Mouse (Mus musculus) liver, embryonic 14.5 days (tissue): ENCODE results near the gene 6330409D20Rik. TPM values are rescaled to one million over a fixed set of nuclear protein-coding genes. Genes with fewer than 3 reads are reported as not detected.

Experiments
- ATAC-seq: fragments of 200-750 bp; cut with Nextera tagmentation; 2 replicates; pipeline ENCODE4 v1.8.0; 2017; ENCODE audit warnings: moderate number of reproducible peaks, mild to moderate bottlenecking, moderate library complexity; ENCODE audit not compliant: insufficient read depth
- DNase-seq, 3 experiments: peaks; one replicate each; pipeline ENCODE4 v3.0.0-alpha.2; 2012 to 2013; ENCODE audit warnings: low read depth in 3 of 3, low spot score in 3 of 3
- H3K27ac ChIP-seq: fragments of 300-500 bp; sonication (generic); 2 replicates; pipeline ENCODE4 v1.5.1; 2014; ENCODE audit warnings: moderate library complexity, mild to moderate bottlenecking, control low read depth, inconsistent platforms
- H3K27me3 ChIP-seq: fragments of 300-500 bp; sonication (generic); 2 replicates; pipeline ENCODE4 v1.6.1; 2014; ENCODE audit warnings: mild to moderate bottlenecking, low read length, moderate library complexity; ENCODE audit not compliant: control insufficient read depth, insufficient read depth
- H3K36me3 ChIP-seq: fragments of 300-500 bp; sonication (generic); replicated peaks from 2 replicates; pipeline ENCODE4 v1.6.1; 2014; ENCODE audit warnings: low read depth; ENCODE audit not compliant: control insufficient read depth, insufficient read depth
- H3K4me1 ChIP-seq, 2 experiments: fragments of 200-500 bp in 1 of 2; fragments of 300-500 bp in 1 of 2; sonication (generic) in 1 of 2; replicated peaks; 2 replicates each; pipeline ENCODE4 v1.6.1; 2012 to 2014; ENCODE audit warnings: antibody characterized with exemption in 1 of 2, inconsistent platforms in 1 of 2, low read length in 1 of 2; ENCODE audit not compliant: control insufficient read depth in 2 of 2, insufficient read depth in 2 of 2
- H3K4me2 ChIP-seq: fragments of 300-500 bp; sonication (generic); 2 replicates; pipeline ENCODE4 v1.6.1; 2014; ENCODE audit warnings: low read depth, mild to moderate bottlenecking, control low read depth, moderate library complexity
- H3K4me3 ChIP-seq, 2 experiments: fragments of 200-500 bp in 1 of 2; fragments of 300-500 bp in 1 of 2; sonication (generic) in 1 of 2; 2 replicates each; pipeline ENCODE4 v1.5.1; 2012 to 2014; ENCODE audit warnings: low read depth in 2 of 2, low read length in 2 of 2, mild to moderate bottlenecking in 2 of 2, control low read depth in 1 of 2, inconsistent platforms in 1 of 2, moderate library complexity in 1 of 2; ENCODE audit not compliant: insufficient read depth in 1 of 2
- H3K9ac ChIP-seq: fragments of 300-500 bp; sonication (generic); replicated peaks from 2 replicates; pipeline ENCODE4 v1.6.1; 2014; ENCODE audit warnings: mild to moderate bottlenecking, control low read depth, moderate library complexity
- H3K9me3 ChIP-seq: fragments of 300-500 bp; sonication (generic); 2 replicates; pipeline ENCODE4 v1.6.1; 2016; ENCODE audit warnings: low read length, mixed read lengths; ENCODE audit not compliant: control insufficient read depth
- CTCF ChIP-seq: IDR thresholded peaks from 2 replicates; pipeline ENCODE4 v1.5.1; 2016; ENCODE audit warnings: antibody characterized with exemption, low read depth, control low read depth
- EP300 ChIP-seq: IDR thresholded peaks from 2 replicates; pipeline ENCODE4 v1.6.1; 2016; ENCODE audit warnings: antibody characterized with exemption, low read depth
- WGBS: fragments of 180-500 bp; shearing (Covaris S2); extraction: QIAGEN DNeasy Blood & Tissue Kit; methylation state at CpG from one replicate; pipeline ENCODE4 v1.1.7; 2014; ENCODE audit not compliant: insufficient replicate concordance; 5-methylcytosine and 5-hydroxymethylcytosine counted together
- polyA plus RNA-seq, 2 experiments: library from polyadenylated mRNA; depleted of rRNA in 1 of 2; stranded (reverse) in 1 of 2; unstranded in 1 of 2; fragments of >200 nt; fragmentation: Nextera tagmentation in 1 of 2; extraction: Ambion mirVana in 1 of 2; gene quantifications; 2 replicates each; pipeline versions ENCODE4 v1.2.1 to v1.2.3; 2012 to 2014

6330409D20Rik gene
- polyA plus RNA-seq (2012; rRNA removed): 0.07 TPM in 1 of 2 replicates, not detected in the other
- not detected in 2 replicates for polyA plus RNA-seq (2014; fragmentation: Nextera tagmentation; extraction: Ambion mirVana)

- Histone ChIP-seq H3K9me3 (no peaks in the 10 kb centered on the region), H3K36me3 (no peaks in the 10 kb centered on the region), H3K27ac (no peak within 1 kb of the TSS), H3K9ac (no peak within 1 kb of the TSS), H3K27me3 (peaks cover 5% of the 10 kb centered on the region; the same call in 1 of the 2 replicates), H3K4me2 (peak within 1 kb of the TSS; percentile 42), H3K4me3 (peak within 1 kb of the TSS in 1 of 2 experiments; percentile 29; a peak in 2 of 4 replicates), H3K4me1 (no peaks in the 10 kb centered on the region; a peak in 1 of 4 replicates)
- WGBS: 30% methylated on average over 11 of the region's 11 CpGs
- no peak for TF ChIP-seq CTCF
- TF ChIP-seq EP300: no peak
- no peak for DNase-seq
- no peak for ATAC-seq
Observed at GRCm38 (mm10) chr2:32740916-32741272, at the start of gene 6330409D20Rik. TSS of gene 6330409D20Rik (minus strand) at chr2:32741016.

DNA sequence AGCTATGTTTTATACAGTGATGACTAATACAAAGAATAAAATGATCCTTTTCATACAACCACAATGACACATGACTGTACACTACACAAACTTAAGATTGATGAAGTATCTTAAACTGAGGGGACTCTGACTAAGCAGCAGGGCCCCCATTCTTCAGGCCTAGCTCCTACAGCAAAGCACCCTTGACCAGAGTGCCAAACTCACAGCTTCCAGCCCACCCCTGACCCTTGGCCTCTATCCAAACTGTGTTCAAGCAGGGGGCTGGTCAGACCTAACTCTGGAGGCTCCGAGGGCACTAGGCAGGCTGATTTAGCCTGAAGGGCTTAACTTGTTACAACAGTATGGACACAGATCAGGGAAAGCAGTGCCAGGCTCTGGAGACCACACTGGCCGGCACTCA is 47.8 kb upstream of the 6330409D20Rik start:
- TF ChIP-seq CTCF (no peak), EP300 (no peak)
- Histone ChIP-seq H3K9me3 (no peaks in the 10 kb centered on the region), H3K9ac (no peak overlapping the region), H3K36me3 (no peaks in the 10 kb centered on the region), H3K27me3 (no peaks in the 10 kb centered on the region), H3K27ac (no peak overlapping the region), H3K4me2 (no peak overlapping the region), H3K4me1 (no peaks in the 10 kb centered on the region), H3K4me3 (no peak overlapping the region)
- ATAC-seq (no peak), DNase-seq (no peak)
- WGBS: 50% methylated on average over 2 of the region's 2 CpGs

DNA sequence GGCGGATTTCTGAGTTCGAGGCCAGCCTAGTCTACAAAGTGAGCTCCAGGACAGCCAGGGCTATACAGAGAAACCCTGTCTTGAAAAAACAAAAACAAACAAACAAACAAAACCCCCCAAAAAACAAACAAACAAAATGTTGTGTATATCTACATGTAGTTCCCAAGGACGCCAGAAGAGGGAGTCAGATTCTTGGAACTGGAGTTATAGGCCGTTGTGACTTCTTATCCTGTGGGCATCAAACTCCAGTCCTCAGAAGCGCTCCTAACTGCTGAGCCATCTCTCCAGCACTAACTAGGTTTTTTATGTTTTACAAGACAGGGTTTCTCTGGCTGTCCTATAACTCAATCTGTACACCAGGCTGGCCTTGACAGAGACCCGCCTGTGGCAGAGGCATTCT is 46.4 kb upstream of the 6330409D20Rik start:
- WGBS: 39% methylated on average over 6 of the region's 6 CpGs

DNA sequence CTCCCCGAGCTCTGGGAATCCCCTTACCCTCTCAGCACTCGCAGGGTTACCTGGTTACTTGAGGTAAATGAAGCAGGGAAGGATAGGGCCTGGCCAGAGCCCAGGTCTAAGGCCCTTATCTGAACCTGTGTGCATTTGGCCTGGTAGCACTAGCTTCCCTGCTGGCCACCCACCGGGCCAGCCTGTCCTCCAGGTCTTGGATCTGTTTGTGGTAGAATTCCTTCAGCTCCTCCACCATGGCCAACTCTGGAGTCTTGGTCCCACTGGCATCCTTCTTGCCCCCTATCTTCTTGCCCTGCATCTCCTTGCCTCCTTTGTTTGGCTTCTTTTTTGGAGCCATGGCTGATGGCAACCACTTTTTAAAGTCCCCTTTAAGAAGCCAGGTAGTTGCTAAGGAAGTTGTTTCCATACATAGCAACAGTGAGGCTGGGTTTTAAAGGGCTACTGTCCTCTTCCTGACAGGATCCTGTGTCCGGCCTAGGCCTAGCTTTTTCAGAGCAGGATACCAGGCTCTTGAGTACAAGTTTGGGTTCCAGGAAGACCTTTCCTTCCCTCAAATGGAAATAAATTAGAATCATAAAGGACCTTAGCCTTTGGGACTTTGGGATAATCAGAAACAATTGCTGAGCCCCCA is 43.3 kb upstream of the 6330409D20Rik start, which contains the start of gene Cfap157:
Cfap157 (minus strand) TSS at position 381 of the 634 bp plus-strand sequence.
- H3K27ac ChIP-seq: no peak within 1 kb of the TSS
- TF ChIP-seq EP300 (no peak), CTCF (no peak)
- no peaks in the 10 kb centered on the region for H3K36me3 ChIP-seq
- no peaks in the 10 kb centered on the region for H3K4me1 ChIP-seq
- H3K4me2 ChIP-seq: no peak within 1 kb of the TSS
- H3K9ac ChIP-seq: no peak within 1 kb of the TSS
- no peaks in the 10 kb centered on the region for H3K9me3 ChIP-seq
- ATAC-seq (no peak), DNase-seq (no peak)
- WGBS: 48% methylated on average over 4 of the region's 4 CpGs
- no peaks in the 10 kb centered on the region for H3K27me3 ChIP-seq
- H3K4me3 ChIP-seq: no peak within 1 kb of the TSS

More for the DNA sequence above, 46.4 kb upstream of the 6330409D20Rik start:
- Histone ChIP-seq H3K4me2 (no peak overlapping the region), H3K27me3 (no peaks in the 10 kb centered on the region), H3K4me1 (no peaks in the 10 kb centered on the region), H3K27ac (no peak overlapping the region), H3K4me3 (no peak overlapping the region), H3K9me3 (no peaks in the 10 kb centered on the region), H3K36me3 (no peaks in the 10 kb centered on the region), H3K9ac (no peak overlapping the region)
- TF ChIP-seq EP300 (no peak), CTCF (peak; percentile 61)
- no peak for ATAC-seq
- no peak for DNase-seq

DNA sequence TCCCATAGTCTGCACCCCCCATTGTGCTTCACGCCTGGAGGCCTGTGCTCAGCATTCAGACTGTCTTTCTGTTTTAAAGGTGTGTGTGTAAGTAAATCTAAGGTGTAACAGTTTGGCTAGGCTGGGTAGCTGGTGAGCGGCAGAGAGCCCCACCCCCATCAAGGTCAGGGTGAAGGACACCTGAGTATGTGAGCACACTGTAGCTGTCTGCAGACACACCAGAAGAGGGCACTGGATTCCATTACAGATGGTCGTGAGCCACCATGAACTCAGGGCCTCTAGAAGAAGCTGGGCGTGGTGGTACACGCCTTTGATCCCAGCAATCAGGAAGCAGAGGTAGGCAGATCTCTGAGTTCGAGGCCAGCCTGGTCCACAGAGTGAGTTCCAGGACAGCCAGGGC is 40.9 kb upstream of the 6330409D20Rik start:
- TF ChIP-seq CTCF (no peak), EP300 (no peak)
- no peak overlapping the region for H3K4me2 ChIP-seq
- no peaks in the 10 kb centered on the region for H3K9me3 ChIP-seq
- no peaks in the 10 kb centered on the region for H3K36me3 ChIP-seq
- no peak overlapping the region for H3K4me3 ChIP-seq
- DNase-seq: no peak
- WGBS: 59% methylated on average over 6 of the region's 6 CpGs
- no peak overlapping the region for H3K9ac ChIP-seq
- H3K27me3 ChIP-seq: no peaks in the 10 kb centered on the region
- ATAC-seq: no peak
- no peaks in the 10 kb centered on the region for H3K4me1 ChIP-seq
- no peak overlapping the region for H3K27ac ChIP-seq
